Mouse (Mus musculus): ENCODE measurements around the gene Aig1. TPM values are rescaled to one million over a fixed set of nuclear protein-coding genes. Genes with fewer than 3 reads are reported as not detected.

Aig1 gene
- total RNA-seq, 2 experiments from 2014 or later: 17.8 to 20.3 TPM

GRCm38 (mm10) chr10:13667166-13667696 is 201.5 kb downstream of the Aig1 start:
- intact Hi-C loops (cut with DNase I): no loop called here
- DNase-seq: peak in 1 of 2 experiments; percentile 57

- intact Hi-C loops (cut with DNase I): no loop called here
- no peak for DNase-seq
Measured at GRCm38 (mm10) chr10:13663476-13663875, 205.3 kb downstream of the Aig1 start.

- intact Hi-C loops (cut with DNase I): no loop called here
Measured at GRCm38 (mm10) chr10:13659778-13660177, 209.0 kb downstream of the Aig1 start.

GRCm38 (mm10) chr10:13653739-13654462 is 214.9 kb downstream of the Aig1 start:
- DNase-seq: no peak
- intact Hi-C loops (cut with DNase I): no loop called here

More at GRCm38 (mm10) chr10:13659778-13660177, 209.0 kb downstream of the Aig1 start:
- DNase-seq: no peak

GRCm38 (mm10) chr10:13653326-13653725 is 215.5 kb downstream of the Aig1 start:
- intact Hi-C loops (cut with DNase I): no loop called here
- no peak for DNase-seq

GRCm38 (mm10) chr10:13652061-13652460 is 216.7 kb downstream of the Aig1 start:
- intact Hi-C loops (cut with DNase I): no loop called here
- no peak for DNase-seq

GRCm38 (mm10) chr10:13641750-13642149 is 227.0 kb downstream of the Aig1 start:
- no peak for DNase-seq
- intact Hi-C loops (cut with DNase I): no loop called here

- intact Hi-C loops (cut with DNase I): no loop called here
- DNase-seq: no peak
Measured at GRCm38 (mm10) chr10:13631796-13632195, 237.0 kb downstream of the Aig1 start.

GRCm38 (mm10) chr10:13623735-13624134 is 245.0 kb downstream of the Aig1 start:
- no peak for DNase-seq
- intact Hi-C loops (cut with DNase I): no loop called here

- intact Hi-C loops (cut with DNase I): no loop called here
- DNase-seq: no peak
Measured at GRCm38 (mm10) chr10:13600926-13601325, 267.9 kb downstream of the Aig1 start.

GRCm38 (mm10) chr10:13597491-13597890 is 271.3 kb downstream of the Aig1 start:
- intact Hi-C loops (cut with DNase I): no loop called here
- no peak for DNase-seq

Other genes starting within 250 kb of the Aig1 start
- 10 to 100 TPM; 43.4 to 46.6 TPM for gene Hivep2, start 97.1 kb upstream of the Aig1 start, total RNA-seq (2021)